Mouse (Mus musculus): ENCODE measurements around the gene Ugt8a. TPM values are rescaled to one million over a fixed set of nuclear protein-coding genes. Genes with fewer than 3 reads are reported as not detected.

Gene Ugt8a
- polyA plus RNA-seq, 1 experiment from 2014 or later = 1.6 TPM

DNA sequence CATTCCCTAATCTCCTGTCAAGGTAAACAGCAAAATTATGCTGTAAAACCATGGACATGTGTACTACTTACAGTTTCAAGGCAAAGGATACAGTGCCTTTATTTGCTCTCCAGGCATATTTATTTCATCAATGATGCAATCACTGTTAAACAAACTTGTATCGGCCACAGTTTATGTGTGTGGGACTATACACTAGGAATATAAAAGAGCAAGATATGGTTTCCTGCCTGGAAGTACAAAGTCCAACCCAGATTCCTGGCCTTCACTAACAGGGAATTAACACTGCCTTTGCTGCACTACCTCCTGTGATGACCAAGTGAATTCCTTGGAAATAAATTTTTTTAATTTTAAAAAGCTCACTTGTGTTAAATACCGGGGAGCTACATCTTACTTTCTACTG, 53.5 kb downstream of the Ugt8a start:
- no peak overlapping the region for H3K27ac ChIP-seq (ENCODE audit: low read depth)
- no peak overlapping the region for H3K4me2 ChIP-seq (ENCODE audit: low read length)
- H3K4me3 ChIP-seq (ENCODE audit: low read depth, low read length) = no peak overlapping the region
- no peak overlapping the region for H3K9ac ChIP-seq (ENCODE audit: low read length)
- WGBS = 68% methylated on average over 2 of the region's 2 CpGs
- H3K4me1 ChIP-seq (replicated peaks; ENCODE audit: control insufficient read depth, insufficient read depth, low read length) = no peaks in the 10 kb centered on the region
- no peaks in the 10 kb centered on the region for H3K27me3 ChIP-seq (replicated peaks; ENCODE audit: control insufficient read depth, insufficient read depth, low read length)
- ATAC-seq (replicated peaks; ENCODE audit: low FRiP score, low TSS enrichment, low read depth) (peak; percentile 70; the same call in 1 of the 2 replicates), DNase-seq (ENCODE audit: low spot score) (no peak)
- H3K36me3 ChIP-seq (ENCODE audit: control insufficient read depth, insufficient read depth, low read length) = no peaks in the 10 kb centered on the region
- no peaks in the 10 kb centered on the region for H3K9me3 ChIP-seq (ENCODE audit: control insufficient read depth, low read length)

DNA sequence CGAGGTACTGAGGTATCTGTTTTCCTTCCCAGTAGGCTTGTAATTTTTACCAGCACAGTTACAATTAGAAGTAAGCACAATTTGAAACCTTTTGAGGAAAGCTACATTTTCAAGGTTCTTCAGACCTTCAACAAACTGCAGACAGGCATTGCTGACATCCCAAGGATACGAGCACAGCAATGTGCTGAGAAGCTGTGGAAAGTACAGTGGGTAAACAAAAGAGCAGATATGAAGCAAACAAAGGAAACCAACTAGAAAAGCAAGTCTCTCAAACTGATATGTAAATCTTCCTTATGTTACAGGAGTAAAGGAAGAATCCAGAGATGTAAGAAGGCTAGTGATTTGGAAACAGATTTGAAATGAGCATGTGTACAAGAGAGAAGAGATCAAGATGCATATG, 54.0 kb downstream of the Ugt8a start:
- no peaks in the 10 kb centered on the region for H3K4me1 ChIP-seq (replicated peaks; ENCODE audit: control insufficient read depth, insufficient read depth, low read length)
- no peak overlapping the region for H3K9ac ChIP-seq (ENCODE audit: low read length)
- DNase-seq (ENCODE audit: low spot score) (no peak), ATAC-seq (replicated peaks; ENCODE audit: low FRiP score, low TSS enrichment, low read depth) (no peak)
- no peak overlapping the region for H3K4me2 ChIP-seq (ENCODE audit: low read length)
- H3K27me3 ChIP-seq (replicated peaks; ENCODE audit: control insufficient read depth, insufficient read depth, low read length) = no peaks in the 10 kb centered on the region
- H3K4me3 ChIP-seq (ENCODE audit: low read depth, low read length) = no peak overlapping the region
- no peaks in the 10 kb centered on the region for H3K9me3 ChIP-seq (ENCODE audit: control insufficient read depth, low read length)
- no peaks in the 10 kb centered on the region for H3K36me3 ChIP-seq (ENCODE audit: control insufficient read depth, insufficient read depth, low read length)
- H3K27ac ChIP-seq (ENCODE audit: low read depth) = no peak overlapping the region
- 35% methylated on average over 2 of the region's 2 CpGs for WGBS

DNA sequence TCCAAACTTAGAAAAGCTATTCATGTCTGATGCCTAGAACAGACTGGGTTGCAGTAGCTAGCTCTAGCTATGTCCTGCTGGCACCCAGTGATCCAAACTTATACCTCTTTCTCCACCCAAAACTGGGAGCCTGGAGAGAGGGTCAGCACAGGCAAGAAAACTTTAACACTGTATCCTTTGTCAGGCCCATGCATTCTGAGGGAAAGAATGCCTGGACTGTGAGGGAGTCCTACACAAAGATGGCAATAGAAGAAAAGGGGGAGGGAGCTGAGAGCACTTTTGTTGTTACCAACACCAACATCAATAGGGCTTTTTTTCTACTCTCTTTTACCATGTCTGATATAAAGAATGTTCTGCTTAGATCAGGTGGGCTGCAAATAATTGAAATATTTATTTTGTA, 55.4 kb downstream of the Ugt8a start:
- H3K36me3 ChIP-seq (ENCODE audit: control insufficient read depth, insufficient read depth, low read length) = no peaks in the 10 kb centered on the region
- no peak for ATAC-seq (replicated peaks; ENCODE audit: low FRiP score, low TSS enrichment, low read depth)
- no peak overlapping the region for H3K4me2 ChIP-seq (ENCODE audit: low read length)
- no peaks in the 10 kb centered on the region for H3K27me3 ChIP-seq (replicated peaks; ENCODE audit: control insufficient read depth, insufficient read depth, low read length)
- no peak overlapping the region for H3K9ac ChIP-seq (ENCODE audit: low read length)
- H3K9me3 ChIP-seq (ENCODE audit: control insufficient read depth, low read length) = no peaks in the 10 kb centered on the region
- no peak for DNase-seq (ENCODE audit: low spot score)
- H3K4me1 ChIP-seq (replicated peaks; ENCODE audit: control insufficient read depth, insufficient read depth, low read length) = no peaks in the 10 kb centered on the region
- H3K27ac ChIP-seq (ENCODE audit: low read depth) = no peak overlapping the region
- no peak overlapping the region for H3K4me3 ChIP-seq (ENCODE audit: low read depth, low read length)

DNA sequence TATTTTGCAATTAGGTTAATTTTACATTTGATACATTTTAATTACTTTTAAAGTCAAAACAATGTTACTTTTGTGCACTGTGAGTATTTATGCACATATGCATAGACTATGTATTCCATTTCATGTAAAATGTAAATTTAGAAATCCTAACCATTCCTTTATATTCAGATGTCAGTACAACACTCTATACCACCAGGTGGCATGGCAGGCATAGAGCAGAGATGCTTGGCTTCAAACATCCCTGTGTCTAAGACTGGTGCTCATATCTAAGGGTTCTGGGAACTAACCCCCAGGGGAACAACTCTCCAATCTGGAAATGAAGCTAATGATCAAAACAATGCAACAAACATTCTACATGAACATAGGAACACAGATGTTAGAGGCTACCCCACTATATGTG, 56.6 kb downstream of the Ugt8a start:
- Histone ChIP-seq H3K36me3 (ENCODE audit: control insufficient read depth, insufficient read depth, low read length) (no peaks in the 10 kb centered on the region), H3K9ac (ENCODE audit: low read length) (no peak overlapping the region), H3K27me3 (replicated peaks; ENCODE audit: control insufficient read depth, insufficient read depth, low read length) (no peaks in the 10 kb centered on the region), H3K4me3 (ENCODE audit: low read depth, low read length) (no peak overlapping the region), H3K27ac (ENCODE audit: low read depth) (no peak overlapping the region), H3K4me2 (ENCODE audit: low read length) (no peak overlapping the region), H3K4me1 (replicated peaks; ENCODE audit: control insufficient read depth, insufficient read depth, low read length) (no peaks in the 10 kb centered on the region), H3K9me3 (ENCODE audit: control insufficient read depth, low read length) (no peaks in the 10 kb centered on the region)
- ATAC-seq (replicated peaks; ENCODE audit: low FRiP score, low TSS enrichment, low read depth) = no peak
- DNase-seq (ENCODE audit: low spot score) = no peak

DNA sequence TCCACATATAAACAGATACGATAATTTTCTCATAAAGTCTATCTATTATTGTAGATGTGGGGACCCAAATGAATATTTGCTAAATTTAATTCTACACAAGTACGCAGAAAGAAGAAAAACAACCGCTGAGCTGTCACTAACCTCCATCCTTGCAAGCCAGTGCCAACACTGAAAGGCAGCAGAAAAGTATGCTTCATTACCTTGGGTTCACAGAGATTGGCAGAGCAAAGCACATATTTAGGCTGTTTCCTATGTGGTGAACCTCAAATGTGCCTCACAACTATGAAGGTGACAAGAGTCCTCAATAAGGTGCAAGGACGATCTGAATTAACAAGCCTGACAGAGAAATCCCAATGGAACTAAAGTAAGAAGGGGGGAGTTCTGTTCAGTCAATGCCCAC, 64.0 kb downstream of the Ugt8a start:
- no peak overlapping the region for H3K4me2 ChIP-seq (ENCODE audit: low read length)
- H3K9me3 ChIP-seq (ENCODE audit: control insufficient read depth, low read length) = no peaks in the 10 kb centered on the region
- H3K27me3 ChIP-seq (replicated peaks; ENCODE audit: control insufficient read depth, insufficient read depth, low read length) = no peaks in the 10 kb centered on the region
- DNase-seq (ENCODE audit: low spot score) (no peak), ATAC-seq (replicated peaks; ENCODE audit: low FRiP score, low TSS enrichment, low read depth) (no peak)
- no peak overlapping the region for H3K4me3 ChIP-seq (ENCODE audit: low read depth, low read length)
- 82% methylated on average over 4 of the region's 4 CpGs for whole genome bisulfite sequencing
- no peaks in the 10 kb centered on the region for H3K36me3 ChIP-seq (ENCODE audit: control insufficient read depth, insufficient read depth, low read length)
- H3K9ac ChIP-seq (ENCODE audit: low read length) = no peak overlapping the region
- H3K27ac ChIP-seq (ENCODE audit: low read depth) = no peak overlapping the region
- H3K4me1 ChIP-seq (replicated peaks; ENCODE audit: control insufficient read depth, insufficient read depth, low read length) = no peaks in the 10 kb centered on the region

DNA sequence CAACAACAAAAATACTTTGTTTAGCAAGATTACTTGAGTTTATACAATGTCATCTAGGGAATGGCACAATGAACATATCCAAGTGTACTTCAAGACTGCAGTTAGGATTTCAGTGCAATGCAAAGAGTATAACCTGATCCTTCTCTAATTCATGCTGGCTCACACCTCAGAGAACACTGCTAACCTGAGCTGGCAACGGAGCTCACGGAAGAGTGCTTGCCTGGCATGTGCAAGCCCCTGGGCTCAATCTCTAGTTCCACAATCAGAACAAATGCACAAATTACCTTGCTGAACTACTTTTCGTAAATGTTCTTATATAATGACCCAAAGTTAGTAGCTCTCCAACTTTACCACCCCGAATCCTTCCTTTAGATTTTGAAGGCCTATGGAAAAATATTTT, 68.5 kb downstream of the Ugt8a start:
- H3K9me3 ChIP-seq (ENCODE audit: control insufficient read depth, low read length) = no peaks in the 10 kb centered on the region
- H3K27ac ChIP-seq (ENCODE audit: low read depth) = no peak overlapping the region
- H3K9ac ChIP-seq (ENCODE audit: low read length) = no peak overlapping the region
- ATAC-seq (replicated peaks; ENCODE audit: low FRiP score, low TSS enrichment, low read depth) (no peak), DNase-seq (ENCODE audit: low spot score) (no peak)
- no peak overlapping the region for H3K4me3 ChIP-seq (ENCODE audit: low read depth, low read length)
- H3K4me1 ChIP-seq (replicated peaks; ENCODE audit: control insufficient read depth, insufficient read depth, low read length) = no peaks in the 10 kb centered on the region
- no peaks in the 10 kb centered on the region for H3K36me3 ChIP-seq (ENCODE audit: control insufficient read depth, insufficient read depth, low read length)
- H3K27me3 ChIP-seq (replicated peaks; ENCODE audit: control insufficient read depth, insufficient read depth, low read length) = no peaks in the 10 kb centered on the region
- WGBS = 89% methylated on average over 4 of the region's 4 CpGs
- no peak overlapping the region for H3K4me2 ChIP-seq (ENCODE audit: low read length)

DNA sequence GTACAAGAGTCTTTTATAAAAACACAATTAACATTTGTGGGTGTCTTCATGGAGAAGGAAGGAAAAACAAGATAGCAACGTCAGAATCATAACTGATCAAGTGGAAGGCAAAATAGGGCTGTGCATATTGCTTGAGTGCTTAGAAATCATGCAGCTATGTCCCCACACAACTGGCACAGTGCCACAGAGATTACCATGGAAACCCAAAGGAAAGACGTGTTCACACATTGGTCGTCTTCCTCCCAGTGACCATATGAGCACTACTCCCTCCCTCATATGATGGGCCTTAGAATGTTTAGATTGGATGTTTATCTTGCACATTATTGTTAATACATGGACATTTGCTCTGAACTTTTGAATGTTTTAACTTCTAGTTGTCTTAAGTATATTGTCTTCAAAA, 76.8 kb downstream of the Ugt8a start:
- no peaks in the 10 kb centered on the region for H3K9me3 ChIP-seq (ENCODE audit: control insufficient read depth, low read length)
- 48% methylated on average over 3 of the region's 3 CpGs for WGBS
- no peaks in the 10 kb centered on the region for H3K4me1 ChIP-seq (replicated peaks; ENCODE audit: control insufficient read depth, insufficient read depth, low read length)
- H3K36me3 ChIP-seq (ENCODE audit: control insufficient read depth, insufficient read depth, low read length) = no peaks in the 10 kb centered on the region
- no peak overlapping the region for H3K4me3 ChIP-seq (ENCODE audit: low read depth, low read length)
- ATAC-seq (replicated peaks; ENCODE audit: low FRiP score, low TSS enrichment, low read depth) (no peak), DNase-seq (ENCODE audit: low spot score) (no peak)
- no peak overlapping the region for H3K27ac ChIP-seq (ENCODE audit: low read depth)
- no peak overlapping the region for H3K4me2 ChIP-seq (ENCODE audit: low read length)
- H3K9ac ChIP-seq (ENCODE audit: low read length) = no peak overlapping the region
- H3K27me3 ChIP-seq (replicated peaks; ENCODE audit: control insufficient read depth, insufficient read depth, low read length) = no peaks in the 10 kb centered on the region

DNA sequence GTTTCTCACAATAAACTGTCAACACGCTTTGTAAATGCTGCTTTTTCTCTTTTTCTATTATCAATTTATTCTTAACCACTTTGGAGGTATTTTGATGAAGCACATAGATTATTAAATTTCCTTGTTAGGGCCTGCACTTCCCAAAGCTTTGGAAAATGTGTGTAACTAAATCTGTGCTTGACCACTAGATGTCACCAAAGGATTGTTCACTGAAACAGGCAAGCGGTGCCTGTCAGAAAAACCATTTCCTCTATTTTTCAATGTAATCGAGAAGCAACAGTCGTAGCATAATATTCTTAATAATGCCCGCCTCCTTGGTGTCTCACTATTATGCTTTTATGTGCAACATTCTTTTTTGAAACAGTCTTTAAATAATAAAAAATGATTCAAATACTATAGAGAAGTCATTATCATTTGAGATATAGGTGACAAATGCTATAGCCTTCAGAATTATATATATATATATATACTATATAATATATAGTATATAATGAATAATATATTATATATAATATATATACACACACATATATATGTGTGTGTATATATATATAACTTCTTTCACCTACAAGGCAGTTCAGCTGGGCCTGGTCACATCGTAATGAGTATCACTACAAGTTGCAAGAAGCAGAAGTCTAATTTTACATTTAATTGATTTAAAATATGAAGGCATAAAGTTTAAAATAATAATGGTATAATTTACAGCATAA, 89.1 kb downstream of the Ugt8a start:
- H3K36me3 ChIP-seq (ENCODE audit: control insufficient read depth, insufficient read depth, low read length) = no peaks in the 10 kb centered on the region
- 23% methylated on average over 6 of the region's 6 CpGs for WGBS
- ATAC-seq (replicated peaks; ENCODE audit: low FRiP score, low TSS enrichment, low read depth) = no peak
- H3K9me3 ChIP-seq (ENCODE audit: control insufficient read depth, low read length) = no peaks in the 10 kb centered on the region
- H3K4me2 ChIP-seq (ENCODE audit: low read length) = no peak overlapping the region
- H3K4me3 ChIP-seq (ENCODE audit: low read depth, low read length) = no peak overlapping the region
- no peaks in the 10 kb centered on the region for H3K4me1 ChIP-seq (replicated peaks; ENCODE audit: control insufficient read depth, insufficient read depth, low read length)
- H3K9ac ChIP-seq (ENCODE audit: low read length) = no peak overlapping the region
- no peak overlapping the region for H3K27ac ChIP-seq (ENCODE audit: low read depth)
- DNase-seq (ENCODE audit: low spot score) = no peak
- no peaks in the 10 kb centered on the region for H3K27me3 ChIP-seq (replicated peaks; ENCODE audit: control insufficient read depth, insufficient read depth, low read length)

DNA sequence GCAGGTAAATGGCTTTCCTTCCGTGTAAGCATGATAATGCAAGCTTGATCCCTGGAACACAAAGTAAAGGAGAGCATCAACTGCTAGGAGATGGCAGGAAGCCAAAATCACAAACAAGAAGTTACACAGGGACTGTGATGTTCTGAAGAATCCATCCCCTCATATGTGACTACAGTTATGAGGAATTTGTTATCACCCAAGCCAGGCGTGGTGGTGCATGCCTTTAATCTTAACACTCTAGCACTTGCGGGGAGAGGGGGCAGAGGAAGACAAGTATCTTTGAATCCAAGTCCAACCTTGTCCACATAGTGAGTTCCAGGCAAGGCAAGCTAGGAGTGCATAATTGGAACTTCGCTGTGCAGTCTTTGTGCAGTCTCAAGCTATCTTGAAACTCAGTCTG, 110.4 kb downstream of the Ugt8a start:
- 68% methylated on average over 4 of the region's 4 CpGs for WGBS
- H3K9ac ChIP-seq (ENCODE audit: low read length) = no peak overlapping the region
- H3K27ac ChIP-seq (ENCODE audit: low read depth) = no peak overlapping the region
- no peak overlapping the region for H3K4me2 ChIP-seq (ENCODE audit: low read length)
- H3K27me3 ChIP-seq (replicated peaks; ENCODE audit: control insufficient read depth, insufficient read depth, low read length) = no peaks in the 10 kb centered on the region
- no peaks in the 10 kb centered on the region for H3K36me3 ChIP-seq (ENCODE audit: control insufficient read depth, insufficient read depth, low read length)
- no peaks in the 10 kb centered on the region for H3K9me3 ChIP-seq (ENCODE audit: control insufficient read depth, low read length)
- ATAC-seq (replicated peaks; ENCODE audit: low FRiP score, low TSS enrichment, low read depth) (no peak), DNase-seq (ENCODE audit: low spot score) (no peak)
- no peaks in the 10 kb centered on the region for H3K4me1 ChIP-seq (replicated peaks; ENCODE audit: control insufficient read depth, insufficient read depth, low read length)
- no peak overlapping the region for H3K4me3 ChIP-seq (ENCODE audit: low read depth, low read length)
